Mouse (Mus musculus) mouse trophoblast stem cell (cell line): ENCODE results near the gene Igf1r.

Experiments
- in situ Hi-C, 2 experiments: fragments of 300-500 bp; cut with MseI, MboI; formaldehyde crosslinking; loops; 2 replicates in 1 of 2; 3 replicates in 1 of 2; pipeline ENCODE4 v1.15.1; 2025

Gene Igf1r

GRCm38 (mm10) chr7:68221677-68222230 is 269.1 kb downstream of the Igf1r start:
- in situ Hi-C loops = no loop called here

DNA sequence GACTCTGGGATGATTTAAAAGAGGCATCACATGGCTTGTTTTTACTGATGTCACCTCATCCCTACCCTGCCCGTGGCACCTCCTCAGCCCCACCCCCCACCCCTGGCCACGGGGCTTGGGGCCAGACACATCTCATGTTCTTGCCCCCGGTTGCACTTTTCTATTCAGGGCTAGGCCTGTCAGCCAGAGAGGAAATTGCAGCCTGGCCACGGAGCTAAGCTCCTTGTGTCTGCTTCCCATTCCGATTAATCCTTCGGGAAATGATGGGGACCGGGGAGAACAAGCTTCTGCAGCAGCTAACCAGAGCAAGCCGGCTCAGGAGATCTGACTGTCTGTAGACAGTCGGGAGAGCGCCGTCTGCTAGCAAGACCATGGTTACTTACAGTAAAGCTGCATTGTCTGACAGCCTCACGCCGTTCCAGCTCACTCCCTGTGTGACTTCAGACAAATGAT is 270.8 kb downstream of the Igf1r start:
- in situ Hi-C loops = no loop called here

GRCm38 (mm10) chr7:68224006-68224405 is 271.4 kb downstream of the Igf1r start:
- in situ Hi-C loops = no loop called here

DNA sequence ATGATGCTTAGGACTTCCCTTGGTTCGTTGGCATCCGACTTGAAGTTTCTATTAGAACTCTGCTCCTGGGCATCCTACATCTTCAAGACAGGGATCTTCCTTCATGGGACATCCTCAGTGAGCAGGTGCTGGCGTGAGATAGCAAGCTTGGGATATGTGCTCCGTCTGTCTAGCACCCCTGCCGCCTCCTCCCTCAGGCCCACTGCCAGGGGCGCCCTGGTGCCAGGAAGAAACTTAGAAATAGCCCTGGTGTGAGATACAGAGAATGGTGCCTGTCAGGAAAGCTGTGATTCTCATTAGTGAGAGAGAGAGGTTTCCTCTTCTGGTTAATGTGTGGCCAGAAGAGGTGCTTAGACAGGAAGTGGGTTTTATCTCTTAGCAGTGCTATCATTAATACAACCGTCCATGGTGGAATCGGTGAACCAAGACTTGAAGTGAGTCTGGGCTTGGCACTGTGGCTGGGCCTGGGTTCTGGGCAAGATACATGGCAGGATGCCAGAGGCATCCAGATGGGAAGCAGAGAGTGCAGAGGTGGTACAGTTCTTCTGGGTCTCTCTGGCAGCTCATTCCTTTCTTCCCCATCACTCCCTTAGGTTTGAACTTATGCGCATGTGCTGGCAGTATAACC is 272.9 kb downstream of the Igf1r start:
- in situ Hi-C loops = no loop called here

DNA sequence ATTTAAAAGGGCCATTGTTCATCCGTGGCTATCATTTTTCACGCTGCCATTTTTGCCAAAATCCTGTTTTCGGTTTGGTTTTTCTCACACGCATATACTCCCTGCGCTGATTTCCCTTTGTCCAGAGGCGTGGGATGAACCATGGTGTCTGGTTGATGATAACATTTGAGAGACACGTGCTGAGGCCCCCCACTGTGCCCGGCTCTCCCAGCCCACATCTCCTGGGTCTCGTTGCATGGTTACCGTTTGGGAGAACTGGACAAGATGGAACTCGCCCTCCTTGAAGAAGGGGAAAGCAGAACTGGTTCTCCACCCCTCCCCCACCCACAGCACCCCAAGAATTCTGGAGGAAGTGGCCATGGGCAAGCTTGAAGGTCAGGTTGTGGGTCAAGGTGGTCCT is 274.4 kb downstream of the Igf1r start:
- in situ Hi-C loops = no loop called here

DNA sequence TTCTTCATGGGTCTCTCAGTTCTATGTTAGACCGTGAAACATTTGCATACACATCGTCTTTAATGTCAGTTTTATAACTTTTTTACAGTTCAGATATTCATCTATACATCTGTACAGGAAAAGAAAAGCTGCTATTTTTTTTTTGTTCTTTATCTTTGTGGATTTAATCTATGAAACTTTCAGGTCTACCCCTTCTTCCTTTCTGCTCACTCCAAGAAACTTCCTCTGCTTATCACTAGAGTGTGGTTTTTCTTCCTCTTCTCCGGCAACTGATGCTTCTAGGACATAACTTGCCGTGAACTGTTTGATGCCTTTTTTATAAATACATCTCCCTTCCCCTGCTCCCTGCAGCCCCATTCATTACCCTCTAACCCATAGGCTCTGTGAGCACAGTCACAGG is 275.0 kb downstream of the Igf1r start:
- in situ Hi-C loops = no loop called here

GRCm38 (mm10) chr7:68228491-68228890 is 275.9 kb downstream of the Igf1r start:
- in situ Hi-C loops = no loop called here

- in situ Hi-C loops = no loop called here
Observed at GRCm38 (mm10) chr7:68230831-68231230, 278.2 kb downstream of the Igf1r start.

DNA sequence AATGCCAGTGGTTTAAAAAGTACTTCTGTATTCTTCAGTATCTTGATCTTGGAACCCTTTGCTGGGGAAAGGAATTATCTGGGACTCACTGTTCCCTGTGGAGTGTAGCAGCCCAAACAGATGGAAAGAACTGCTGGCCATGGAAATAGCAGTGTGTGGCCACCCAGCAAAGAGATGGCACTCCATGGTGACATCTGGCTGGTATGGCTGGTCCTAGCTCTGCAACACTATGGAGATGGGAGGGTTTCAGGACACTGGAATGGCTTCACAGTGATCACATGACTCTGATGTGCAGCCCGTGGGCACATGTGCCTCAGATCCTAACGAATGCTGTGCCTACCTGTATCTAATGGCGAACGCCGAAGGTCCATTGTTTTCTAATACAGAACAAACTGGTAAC is 279.9 kb downstream of the Igf1r start:
- in situ Hi-C loops = no loop called here

GRCm38 (mm10) chr7:68233619-68234223 is 281.1 kb downstream of the Igf1r start:
- in situ Hi-C loops = no loop called here

- in situ Hi-C loops = no loop called here
Observed at GRCm38 (mm10) chr7:68236817-68237216, 284.2 kb downstream of the Igf1r start.

DNA sequence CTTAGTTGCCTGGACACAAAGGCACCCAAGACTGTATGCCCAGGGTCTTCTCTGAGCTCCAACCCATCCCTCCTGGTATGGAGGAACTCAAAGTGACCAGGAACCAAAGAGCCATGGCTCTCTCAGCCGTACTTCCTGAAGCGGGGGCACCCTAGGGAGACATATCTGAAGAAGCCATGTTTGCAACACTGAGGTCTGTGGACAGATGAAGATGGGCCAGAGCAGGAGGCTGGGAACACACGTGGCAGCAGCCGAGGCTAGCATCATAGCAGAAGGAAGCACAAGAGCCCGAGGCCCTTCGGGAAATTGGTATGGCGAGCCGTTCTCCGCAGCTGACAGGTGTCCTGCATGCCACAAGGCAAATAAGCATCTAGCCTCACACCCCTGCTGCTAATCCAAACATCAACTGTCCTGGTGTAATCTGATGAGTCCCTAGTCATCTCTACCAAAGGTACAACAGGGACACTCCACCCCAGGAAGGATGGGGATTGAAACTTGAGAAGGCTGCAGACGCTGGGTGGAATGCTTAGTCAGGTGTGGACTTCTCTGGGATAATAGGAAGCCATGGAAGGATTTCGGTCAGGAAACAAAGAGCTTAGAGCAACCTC is 286.7 kb downstream of the Igf1r start:
- in situ Hi-C loops = no loop called here

DNA sequence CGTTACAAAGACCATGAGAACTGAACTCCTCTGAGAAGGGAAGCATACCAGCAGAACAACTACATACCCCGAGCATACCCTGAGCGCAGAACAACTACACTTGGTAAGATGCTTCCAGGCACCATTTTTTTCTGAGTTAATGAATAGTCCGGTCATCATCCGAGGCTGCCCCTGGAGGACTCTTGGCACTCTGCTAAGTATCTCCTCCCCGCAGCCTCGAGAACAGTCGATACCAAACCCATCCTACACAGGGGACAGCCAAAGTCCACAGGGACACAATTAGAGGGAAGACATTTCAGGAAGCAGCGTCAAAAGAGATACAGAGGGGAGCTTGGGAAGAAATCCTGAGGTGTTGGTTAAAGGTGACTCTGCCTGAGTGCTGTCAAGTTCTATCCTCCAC is 288.6 kb downstream of the Igf1r start:
- in situ Hi-C loops = no loop called here

- in situ Hi-C loops = no loop called here
Observed at GRCm38 (mm10) chr7:68245681-68246080, 293.1 kb downstream of the Igf1r start.

GRCm38 (mm10) chr7:68246249-68246648 is 293.6 kb downstream of the Igf1r start:
- in situ Hi-C loops = no loop called here

- in situ Hi-C loops = no loop called here
Observed at GRCm38 (mm10) chr7:68250411-68250810, 297.8 kb downstream of the Igf1r start.

- in situ Hi-C loops = no loop called here
Observed at GRCm38 (mm10) chr7:68250902-68251301, 298.3 kb downstream of the Igf1r start.

GRCm38 (mm10) chr7:68257767-68258166 is 305.1 kb downstream of the Igf1r start:
- in situ Hi-C loops = no loop called here

GRCm38 (mm10) chr7:68258326-68259150 is 305.9 kb downstream of the Igf1r start:
- in situ Hi-C loops = no loop called here

DNA sequence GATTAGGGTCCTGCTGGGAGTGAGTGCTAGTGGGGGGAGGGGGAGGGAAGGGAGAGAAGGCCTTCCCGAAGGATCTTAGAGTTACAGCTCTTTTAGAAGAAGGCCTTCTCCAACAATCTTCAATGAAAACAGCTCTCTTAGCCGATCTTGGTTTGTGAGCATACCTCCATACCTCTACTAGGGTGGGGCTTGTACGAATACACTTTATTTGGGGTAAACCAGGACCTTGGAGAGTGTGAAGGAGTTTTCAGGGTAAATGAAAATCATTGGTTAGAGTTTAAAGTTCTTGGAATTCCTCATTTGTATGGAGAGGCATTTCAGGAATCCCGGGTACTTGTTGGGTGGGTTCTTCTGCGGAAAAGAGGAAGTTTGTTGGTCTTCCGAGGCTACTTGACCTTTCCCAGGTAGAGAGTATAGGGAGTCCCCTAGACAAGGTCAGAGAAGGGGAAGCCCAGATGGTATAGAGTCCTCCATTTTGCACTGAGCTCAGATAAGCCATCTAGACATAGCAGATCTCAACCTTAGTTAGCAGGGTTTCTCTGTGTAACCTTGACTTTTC is 307.0 kb downstream of the Igf1r start:
- in situ Hi-C loops = no loop called here

DNA sequence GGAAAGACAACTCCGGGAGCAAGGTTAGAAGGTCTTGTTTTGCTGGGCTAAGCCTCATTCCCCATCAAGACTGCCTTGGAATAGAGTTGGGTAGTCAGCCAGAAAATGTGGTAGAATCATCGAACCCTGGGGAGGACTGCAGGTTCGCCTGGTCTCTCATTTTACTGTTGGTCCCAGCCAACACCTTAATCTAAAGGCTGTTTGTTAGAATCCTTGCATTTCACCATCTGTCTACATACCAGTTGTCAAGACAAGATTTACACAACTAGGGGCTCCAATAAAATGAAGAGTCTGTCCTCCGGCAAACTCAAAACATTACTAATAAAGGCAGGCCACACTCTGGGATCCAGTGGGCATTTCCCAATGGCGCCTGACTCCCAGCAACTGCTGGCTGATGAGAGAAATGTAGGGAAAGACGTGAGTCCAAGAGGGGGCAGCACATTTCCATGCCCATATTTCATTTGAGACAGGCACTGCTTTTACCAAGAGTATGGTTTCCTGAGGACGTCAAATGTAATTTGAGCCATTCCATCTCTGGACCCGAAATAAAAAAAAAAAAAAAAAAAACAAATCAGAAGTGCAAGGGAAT is 310.1 kb downstream of the Igf1r start:
- in situ Hi-C loops = no loop called here
